27 mouse cellular contexts compared by ENCODE assay signal in genomic region chrX:100443532-100443931, GRCm38 (mm10). TPM values are rescaled to one million over a fixed set of nuclear protein-coding genes. Genes with fewer than 3 reads are reported as not detected.
"Had no signal": no experiment of that assay in that cellular context is flagged by ENCODE, and none has a peak within 500 bp of the region (broad histone marks: within the 10 kb centered on the region; RNA-seq: fewer than 3 reads in every experiment).

No protein-coding gene starts in this region.

- DNase-seq: gastrocnemius, postnatal 14 days; gastrocnemius, postnatal 36 days; heart, adult 11 months; heart, adult 2 months; heart, postnatal 14 days; heart, postnatal 36 days; kidney, adult 11 months; kidney, adult 2 months; kidney, adult 9 months; kidney, postnatal 14 days; kidney, postnatal 36 days; layer of hippocampus, adult 9-11 months; layer of hippocampus, postnatal 36 days; left cerebral cortex, postnatal 4 days had no signal

- ATAC-seq: hindbrain, postnatal 0 days; intestine, embryonic 16.5 days; liver, embryonic 12.5 days had no signal

RNA-seq across cellular contexts. Expression of gene Awat2, which starts 1.0 kb away (rescaled TPM):
- total RNA-seq: gastrocnemius, postnatal 14 days; heart, adult 2 months; hematopoietic stem cell, adult 5-6 weeks; layer of hippocampus, adult 18-20 months; layer of hippocampus, adult 8-10 months; left cerebral cortex, postnatal 10 days; left cerebral cortex, postnatal 4 days had no signal

RNA-seq across cellular contexts. Expression of gene Otud6a, which starts 14.7 kb away (rescaled TPM):
- total RNA-seq: gastrocnemius, adult 18-20 months; gastrocnemius, adult 8-10 months; gastrocnemius, postnatal 14 days; gastrocnemius, postnatal 36 days; heart, adult 2 months; heart, postnatal 14 days; heart, postnatal 36 days; hematopoietic stem cell, adult 5-6 weeks; hindbrain, postnatal 0 days; layer of hippocampus, adult 18-20 months; layer of hippocampus, adult 8-10 months; layer of hippocampus, postnatal 36 days; left cerebral cortex, adult 18-20 months; left cerebral cortex, adult 8-10 months; left cerebral cortex, postnatal 10 days; left cerebral cortex, postnatal 25 days; left cerebral cortex, postnatal 4 days; liver, adult 2 months had no signal
